Mouse (Mus musculus): ENCODE measurements at regions not wholly inside any gene's neighbourhood (a gene's known extent, or its start where the extent isn't known, plus 50 kb on each side); places are given as distances from the start of the nearest gene placed in this dataset.

- 95% methylated on average over 1 of the region's 1 CpGs for WGBS
- Histone ChIP-seq H3K36me3 (ENCODE audit: control insufficient read depth, insufficient read depth, low read length) (no peaks in the 10 kb centered on the region), H3K9me3 (ENCODE audit: control insufficient read depth, low read length) (no peaks in the 10 kb centered on the region)
Measured at GRCm38 (mm10) chr2:45421774-45422173, 304.6 kb upstream of the Zeb2 start.

DNA sequence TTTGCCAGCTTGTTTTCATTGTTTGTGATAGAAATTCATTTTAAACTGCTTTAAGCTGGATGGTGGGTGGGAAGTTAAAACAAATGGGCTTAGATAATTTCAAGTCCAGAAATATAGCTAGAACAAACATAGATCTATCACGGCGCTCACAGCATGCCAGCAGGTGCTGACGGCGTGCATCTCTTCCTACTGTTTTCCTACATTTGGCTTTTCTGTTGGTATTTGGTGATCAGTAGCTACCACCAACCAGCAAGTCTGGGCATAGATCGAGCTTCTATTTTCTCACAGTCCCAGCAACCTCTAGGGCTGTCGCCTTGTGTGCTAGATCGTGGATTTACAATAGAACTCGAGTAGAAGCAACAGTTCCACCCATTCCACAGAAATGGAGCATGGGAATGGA lies 290.9 kb upstream of the Zeb2 start:
- no peak overlapping the region for H3K9ac ChIP-seq (ENCODE audit: low read length)
- H3K9me3 ChIP-seq (ENCODE audit: control insufficient read depth, low read length), result no peaks in the 10 kb centered on the region
- H3K4me3 ChIP-seq (ENCODE audit: low read depth, low read length), result no peak overlapping the region
- H3K36me3 ChIP-seq (ENCODE audit: control insufficient read depth, insufficient read depth, low read length), result no peaks in the 10 kb centered on the region
- ATAC-seq (ENCODE audit: insufficient read depth, low FRiP score, low TSS enrichment) (no peak), DNase-seq (ENCODE audit: low spot score) (no peak)
- no peaks in the 10 kb centered on the region for H3K4me1 ChIP-seq (ENCODE audit: control insufficient read depth, insufficient read depth, low read length)
- no peak overlapping the region for H3K27ac ChIP-seq (ENCODE audit: low read depth, low read length)
- 81% methylated on average over 8 of the region's 8 CpGs for WGBS
- H3K4me2 ChIP-seq (ENCODE audit: low read depth), result no peak overlapping the region
- no peaks in the 10 kb centered on the region for H3K27me3 ChIP-seq (ENCODE audit: control insufficient read depth, insufficient read depth, low read length)

More at GRCm38 (mm10) chr2:45421774-45422173, 304.6 kb upstream of the Zeb2 start:
- Histone ChIP-seq H3K4me2 (ENCODE audit: low read depth) (no peak overlapping the region), H3K4me3 (ENCODE audit: low read depth, low read length) (no peak overlapping the region), H3K27ac (ENCODE audit: low read depth, low read length) (no peak overlapping the region), H3K9ac (ENCODE audit: low read length) (no peak overlapping the region), H3K27me3 (ENCODE audit: control insufficient read depth, insufficient read depth, low read length) (no peaks in the 10 kb centered on the region), H3K4me1 (ENCODE audit: control insufficient read depth, insufficient read depth, low read length) (no peaks in the 10 kb centered on the region)
- DNase-seq (ENCODE audit: low spot score), result no peak
- ATAC-seq (ENCODE audit: insufficient read depth, low FRiP score, low TSS enrichment), result no peak

GRCm38 (mm10) chr2:45389902-45390492 lies 272.8 kb upstream of the Zeb2 start:
- H3K36me3 ChIP-seq (ENCODE audit: control insufficient read depth, insufficient read depth, low read length), result no peaks in the 10 kb centered on the region
- no peaks in the 10 kb centered on the region for H3K9me3 ChIP-seq (ENCODE audit: control insufficient read depth, low read length)
- H3K27ac ChIP-seq (ENCODE audit: low read depth, low read length), result no peak overlapping the region
- no peak overlapping the region for H3K4me2 ChIP-seq (ENCODE audit: low read depth)
- ATAC-seq (ENCODE audit: insufficient read depth, low FRiP score, low TSS enrichment), result peak; percentile 60
- H3K9ac ChIP-seq (ENCODE audit: low read length), result no peak overlapping the region
- no peaks in the 10 kb centered on the region for H3K27me3 ChIP-seq (ENCODE audit: control insufficient read depth, insufficient read depth, low read length)
- no peak for DNase-seq (ENCODE audit: low spot score)
- H3K4me1 ChIP-seq (ENCODE audit: control insufficient read depth, insufficient read depth, low read length), result peaks cover 2% of the 10 kb centered on the region; the same call in 1 of the 2 replicates
- no peak overlapping the region for H3K4me3 ChIP-seq (ENCODE audit: low read depth, low read length)

DNA sequence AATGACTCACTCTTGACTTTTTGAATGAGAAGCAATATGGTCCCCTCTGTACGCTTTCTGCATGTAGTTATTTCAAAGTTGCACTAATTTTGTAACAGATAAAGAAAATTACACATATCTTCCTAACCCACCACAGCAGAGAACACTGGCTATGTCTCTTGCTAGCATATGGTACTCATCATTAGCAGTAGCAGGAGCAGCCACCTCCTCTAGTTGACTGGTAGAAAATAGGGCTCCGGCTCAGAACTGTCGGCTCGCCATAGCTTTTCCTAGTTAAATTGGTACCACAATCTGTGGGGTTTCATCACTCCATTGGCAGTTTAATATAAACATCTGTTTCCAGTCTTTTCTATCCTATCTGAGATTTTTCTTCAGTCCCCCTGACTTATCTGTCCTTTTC lies 254.1 kb upstream of the Zeb2 start:
- no peak overlapping the region for H3K4me2 ChIP-seq (ENCODE audit: low read depth)
- DNase-seq (ENCODE audit: low spot score) (no peak), ATAC-seq (ENCODE audit: insufficient read depth, low FRiP score, low TSS enrichment) (no peak)
- H3K4me1 ChIP-seq (ENCODE audit: control insufficient read depth, insufficient read depth, low read length), result no peaks in the 10 kb centered on the region
- H3K9ac ChIP-seq (ENCODE audit: low read length), result no peak overlapping the region
- WGBS, result 86% methylated on average over 4 of the region's 4 CpGs
- no peaks in the 10 kb centered on the region for H3K36me3 ChIP-seq (ENCODE audit: control insufficient read depth, insufficient read depth, low read length)
- no peak overlapping the region for H3K4me3 ChIP-seq (ENCODE audit: low read depth, low read length)
- H3K9me3 ChIP-seq (ENCODE audit: control insufficient read depth, low read length), result no peaks in the 10 kb centered on the region
- H3K27me3 ChIP-seq (ENCODE audit: control insufficient read depth, insufficient read depth, low read length), result no peaks in the 10 kb centered on the region
- H3K27ac ChIP-seq (ENCODE audit: low read depth, low read length), result no peak overlapping the region

- H3K9ac ChIP-seq (ENCODE audit: low read length), result no peak overlapping the region
Measured at GRCm38 (mm10) chr2:45370615-45370968, 253.4 kb upstream of the Zeb2 start.

DNA sequence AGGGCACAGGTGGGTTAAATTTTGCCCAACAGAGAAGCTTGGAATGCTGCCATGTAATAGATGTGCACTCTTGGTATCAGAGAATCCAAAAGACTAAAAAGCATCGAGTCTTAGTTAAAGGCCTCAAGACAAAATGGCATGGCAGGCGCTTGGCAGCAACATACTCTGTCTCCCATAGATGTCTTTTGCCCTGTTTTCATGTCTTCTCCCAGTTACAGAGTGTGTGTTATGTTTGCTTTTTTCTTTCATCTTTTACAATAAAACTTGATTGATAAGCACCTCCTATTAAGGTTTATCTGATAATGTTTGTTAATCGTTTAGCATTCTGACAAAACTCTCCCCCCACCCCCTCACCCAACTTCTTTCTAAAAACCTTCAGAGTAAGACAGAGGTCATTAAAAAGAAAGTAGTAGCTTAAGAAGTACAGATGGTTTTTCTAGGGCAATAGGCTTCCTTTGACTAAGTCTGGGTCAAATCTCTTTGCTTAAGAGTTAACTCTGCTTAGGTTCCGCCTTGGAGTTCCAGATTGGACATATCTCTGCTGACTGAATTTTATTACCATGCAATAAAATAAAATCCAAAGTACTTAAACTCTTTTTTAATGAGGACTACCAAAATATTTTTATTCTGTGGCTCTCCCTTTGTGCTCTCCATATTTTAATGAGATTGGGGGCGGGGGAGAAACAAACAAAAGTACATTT lies 252.9 kb upstream of the Zeb2 start:
- no peak overlapping the region for H3K27ac ChIP-seq (ENCODE audit: low read depth, low read length)
- H3K36me3 ChIP-seq (ENCODE audit: control insufficient read depth, insufficient read depth, low read length), result no peaks in the 10 kb centered on the region
- no peaks in the 10 kb centered on the region for H3K4me1 ChIP-seq (ENCODE audit: control insufficient read depth, insufficient read depth, low read length)
- no peak overlapping the region for H3K4me2 ChIP-seq (ENCODE audit: low read depth)
- DNase-seq (ENCODE audit: low spot score) (no peak), ATAC-seq (ENCODE audit: insufficient read depth, low FRiP score, low TSS enrichment) (no peak)
- no peaks in the 10 kb centered on the region for H3K9me3 ChIP-seq (ENCODE audit: control insufficient read depth, low read length)
- 91% methylated on average over 5 of the region's 5 CpGs for WGBS
- H3K9ac ChIP-seq (ENCODE audit: low read length), result no peak overlapping the region
- no peak overlapping the region for H3K4me3 ChIP-seq (ENCODE audit: low read depth, low read length)
- no peaks in the 10 kb centered on the region for H3K27me3 ChIP-seq (ENCODE audit: control insufficient read depth, insufficient read depth, low read length)

More at GRCm38 (mm10) chr2:45370615-45370968, 253.4 kb upstream of the Zeb2 start:
- Histone ChIP-seq H3K27ac (ENCODE audit: low read depth, low read length) (no peak overlapping the region), H3K4me3 (ENCODE audit: low read depth, low read length) (no peak overlapping the region), H3K4me1 (ENCODE audit: control insufficient read depth, insufficient read depth, low read length) (no peaks in the 10 kb centered on the region), H3K27me3 (ENCODE audit: control insufficient read depth, insufficient read depth, low read length) (no peaks in the 10 kb centered on the region), H3K36me3 (ENCODE audit: control insufficient read depth, insufficient read depth, low read length) (no peaks in the 10 kb centered on the region), H3K9me3 (ENCODE audit: control insufficient read depth, low read length) (no peaks in the 10 kb centered on the region), H3K4me2 (ENCODE audit: low read depth) (no peak overlapping the region)
- DNase-seq (ENCODE audit: low spot score) (no peak), ATAC-seq (ENCODE audit: insufficient read depth, low FRiP score, low TSS enrichment) (no peak)
- 77% methylated on average over 1 of the region's 1 CpGs for WGBS

DNA sequence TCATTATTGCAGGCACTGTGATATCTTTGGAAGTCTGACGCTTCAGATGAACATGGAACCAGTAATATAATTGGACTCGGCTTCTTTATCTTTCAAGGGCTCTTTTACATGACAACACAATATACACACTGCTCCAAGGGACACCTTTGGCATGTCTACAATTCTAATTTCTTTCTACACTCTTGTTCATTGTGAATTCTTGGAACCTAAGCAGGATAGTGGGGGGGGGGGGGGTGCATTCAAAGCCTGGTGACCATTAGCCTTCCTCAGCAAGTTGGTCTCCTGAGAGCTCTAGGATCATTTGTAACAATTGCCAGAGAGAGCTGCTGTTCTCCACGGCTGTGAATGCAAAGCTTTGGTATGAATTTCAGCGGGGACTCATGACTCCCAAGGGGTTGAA lies 252.2 kb upstream of the Zeb2 start:
- H3K36me3 ChIP-seq (ENCODE audit: control insufficient read depth, insufficient read depth, low read length), result no peaks in the 10 kb centered on the region
- H3K4me2 ChIP-seq (ENCODE audit: low read depth), result no peak overlapping the region
- ATAC-seq (ENCODE audit: insufficient read depth, low FRiP score, low TSS enrichment), result no peak
- H3K4me3 ChIP-seq (ENCODE audit: low read depth, low read length), result no peak overlapping the region
- H3K9ac ChIP-seq (ENCODE audit: low read length), result no peak overlapping the region
- no peaks in the 10 kb centered on the region for H3K27me3 ChIP-seq (ENCODE audit: control insufficient read depth, insufficient read depth, low read length)
- no peak for DNase-seq (ENCODE audit: low spot score)
- WGBS, result 79% methylated on average over 4 of the region's 4 CpGs
- no peaks in the 10 kb centered on the region for H3K9me3 ChIP-seq (ENCODE audit: control insufficient read depth, low read length)
- no peak overlapping the region for H3K27ac ChIP-seq (ENCODE audit: low read depth, low read length)
- no peaks in the 10 kb centered on the region for H3K4me1 ChIP-seq (ENCODE audit: control insufficient read depth, insufficient read depth, low read length)

DNA sequence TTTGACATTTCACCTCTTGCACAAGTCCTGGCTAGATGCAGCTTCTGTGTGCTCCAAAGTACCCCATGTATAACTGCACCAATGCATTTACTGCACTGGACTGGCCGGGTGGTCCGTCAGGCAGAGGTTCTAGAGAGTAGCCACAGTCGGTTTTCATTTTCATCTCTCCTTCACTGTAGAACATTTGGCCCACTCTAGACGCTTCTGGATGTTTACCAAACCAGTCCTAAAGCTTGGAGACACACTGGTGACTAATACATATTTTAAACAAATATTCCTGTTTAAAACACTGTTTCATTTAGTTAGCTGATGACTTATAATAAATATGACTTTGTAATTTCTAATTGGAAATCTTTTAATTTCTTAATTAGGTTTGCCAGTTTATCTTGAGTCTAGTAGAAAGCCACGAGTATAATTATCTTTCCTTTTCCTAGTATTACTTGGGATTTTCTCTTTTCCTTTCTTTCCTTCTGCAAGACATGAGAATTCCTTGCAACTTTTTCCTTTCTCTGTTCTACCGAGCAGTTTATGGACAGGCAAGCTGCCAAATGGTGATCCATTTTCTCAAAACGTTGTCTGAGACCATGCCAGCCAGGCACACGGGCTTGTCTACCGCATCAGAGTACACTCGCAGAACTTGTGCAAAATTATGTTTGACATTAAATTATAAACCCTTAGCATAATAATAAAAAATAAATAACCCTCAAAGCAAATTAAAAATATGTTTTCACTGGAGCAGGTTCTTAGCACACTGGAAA lies 250.4 kb upstream of the Zeb2 start:
- Histone ChIP-seq H3K4me2 (ENCODE audit: low read depth) (no peak overlapping the region), H3K27ac (ENCODE audit: low read depth, low read length) (no peak overlapping the region), H3K9ac (ENCODE audit: low read length) (no peak overlapping the region), H3K9me3 (ENCODE audit: control insufficient read depth, low read length) (no peaks in the 10 kb centered on the region), H3K36me3 (ENCODE audit: control insufficient read depth, insufficient read depth, low read length) (no peaks in the 10 kb centered on the region), H3K4me3 (ENCODE audit: low read depth, low read length) (no peak overlapping the region), H3K4me1 (ENCODE audit: control insufficient read depth, insufficient read depth, low read length) (no peaks in the 10 kb centered on the region), H3K27me3 (ENCODE audit: control insufficient read depth, insufficient read depth, low read length) (no peaks in the 10 kb centered on the region)
- ATAC-seq (ENCODE audit: insufficient read depth, low FRiP score, low TSS enrichment), result no peak
- no peak for DNase-seq (ENCODE audit: low spot score)
- WGBS, result 93% methylated on average over 10 of the region's 10 CpGs

DNA sequence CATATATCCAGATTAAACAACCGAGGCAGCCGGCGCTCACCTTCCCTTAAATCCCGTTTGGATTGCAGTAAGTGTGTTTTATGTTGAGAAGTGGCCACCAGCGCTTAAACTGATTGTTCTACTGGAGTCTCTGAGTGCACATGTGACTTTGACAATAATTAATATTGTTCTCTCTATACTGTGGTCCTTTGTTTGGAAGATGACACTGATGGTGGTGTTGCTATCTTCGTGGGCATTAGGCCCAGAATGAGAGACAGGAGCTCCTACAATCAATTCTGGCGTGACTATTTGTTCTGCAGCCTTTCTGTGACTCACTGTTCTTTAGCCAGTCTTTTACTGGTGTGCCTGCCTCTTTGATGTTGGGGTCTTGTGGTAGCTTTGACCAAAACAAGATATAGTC lies 240.1 kb upstream of the Zeb2 start:
- Histone ChIP-seq H3K36me3 (ENCODE audit: control insufficient read depth, insufficient read depth, low read length) (no peaks in the 10 kb centered on the region), H3K9ac (ENCODE audit: low read length) (no peak overlapping the region), H3K4me3 (ENCODE audit: low read depth, low read length) (no peak overlapping the region), H3K27me3 (ENCODE audit: control insufficient read depth, insufficient read depth, low read length) (no peaks in the 10 kb centered on the region), H3K4me1 (ENCODE audit: control insufficient read depth, insufficient read depth, low read length) (no peaks in the 10 kb centered on the region), H3K4me2 (ENCODE audit: low read depth) (no peak overlapping the region), H3K9me3 (ENCODE audit: control insufficient read depth, low read length) (no peaks in the 10 kb centered on the region), H3K27ac (ENCODE audit: low read depth, low read length) (no peak overlapping the region)
- DNase-seq (ENCODE audit: low spot score), result no peak
- ATAC-seq (ENCODE audit: insufficient read depth, low FRiP score, low TSS enrichment), result no peak
- 81% methylated on average over 7 of the region's 7 CpGs for WGBS
